Mouse (Mus musculus) midbrain, embryonic 16.5 days (tissue): ENCODE measurements around the gene Lztr1. TPM values are rescaled to one million over a fixed set of nuclear protein-coding genes. Genes with fewer than 3 reads are reported as not detected.
A peak's percentile ranks its signal among the peaks of the same experiment; 100 is the strongest.

Source experiments
- ATAC-seq: fragments of 200-750 bp; cut with Nextera tagmentation; 2 replicates; pipeline ENCODE4 v1.8.0; 2017; ENCODE audit warnings: moderate TSS enrichment
- H3K27ac ChIP-seq: fragments of 300-500 bp; sonication (generic); 2 replicates; pipeline ENCODE4 v1.5.1; 2014; ENCODE audit warnings: mild to moderate bottlenecking, low read length, mixed read lengths
- H3K27me3 ChIP-seq: fragments of 300-500 bp; sonication (generic); 2 replicates; pipeline ENCODE4 v1.6.1; 2014; ENCODE audit warnings: low read depth, low read length, mixed read lengths; ENCODE audit not compliant: control insufficient read depth, insufficient read depth
- H3K36me3 ChIP-seq: fragments of 300-500 bp; sonication (generic); 2 replicates; pipeline ENCODE4 v1.6.1; 2014; ENCODE audit warnings: mild to moderate bottlenecking, low read length, moderate library complexity, mixed read lengths; ENCODE audit not compliant: control insufficient read depth, insufficient read depth
- H3K4me1 ChIP-seq: fragments of 300-500 bp; sonication (generic); 2 replicates; pipeline ENCODE4 v1.6.1; 2014; ENCODE audit warnings: mild to moderate bottlenecking, low read length, mixed read lengths; ENCODE audit not compliant: control insufficient read depth, insufficient read depth
- H3K4me2 ChIP-seq: fragments of 300-500 bp; sonication (generic); 2 replicates; pipeline ENCODE4 v1.6.1; 2014; ENCODE audit warnings: mild to moderate bottlenecking, low read length, mixed read lengths
- H3K4me3 ChIP-seq: fragments of 300-500 bp; sonication (generic); 2 replicates; pipeline ENCODE4 v1.5.1; 2014; ENCODE audit warnings: low read depth, mild to moderate bottlenecking, low read length, moderate library complexity, mixed read lengths
- H3K9ac ChIP-seq: fragments of 300-500 bp; sonication (generic); 2 replicates; pipeline ENCODE4 v1.6.1; 2014; ENCODE audit warnings: low read depth, low read length, mixed read lengths
- H3K9me3 ChIP-seq: fragments of 300-500 bp; sonication (generic); replicated peaks from 2 replicates; pipeline ENCODE4 v1.6.1; 2014; ENCODE audit warnings: mild to moderate bottlenecking, low read length, mixed read lengths; ENCODE audit not compliant: control insufficient read depth, poor library complexity, severe bottlenecking
- WGBS: fragments of 180-500 bp; shearing (Covaris S2); extraction: QIAGEN DNeasy Blood & Tissue Kit; methylation state at CpG from one replicate; pipeline ENCODE4 v1.1.7; 2014; 5-methylcytosine and 5-hydroxymethylcytosine counted together
- polyA plus RNA-seq: library from polyadenylated mRNA; unstranded; fragments of >200 nt; fragmentation: Nextera tagmentation; extraction: Ambion mirVana; gene quantifications from 2 replicates; pipeline ENCODE4 v1.2.1, GENCODE M21; 2015

Lztr1 gene
- polyA plus RNA-seq, 1 experiment from 2014 or later: 151 TPM

- peaks cover 58% of the 10 kb centered on the region for H3K36me3 ChIP-seq
- no peaks in the 10 kb centered on the region for H3K4me1 ChIP-seq
- WGBS: 88% methylated on average over 2 of the region's 2 CpGs
Measured at GRCm38 (mm10) chr16:17518910-17519309, 10.4 kb downstream of the Lztr1 start.

GRCm38 (mm10) chr16:17524156-17524555 lies 15.7 kb downstream of the Lztr1 start:
- ATAC-seq: no peak
- Histone ChIP-seq H3K27me3 (no peaks in the 10 kb centered on the region), H3K36me3 (peaks cover 69% of the 10 kb centered on the region), H3K27ac (no peak overlapping the region), H3K9ac (no peak overlapping the region), H3K4me1 (no peaks in the 10 kb centered on the region), H3K4me3 (no peak overlapping the region), H3K9me3 (no peaks in the 10 kb centered on the region), H3K4me2 (no peak overlapping the region)
- WGBS: 92% methylated on average over 11 of the region's 11 CpGs

More at GRCm38 (mm10) chr16:17518910-17519309, 10.4 kb downstream of the Lztr1 start:
- no peaks in the 10 kb centered on the region for H3K9me3 ChIP-seq
- H3K27ac ChIP-seq: no peak overlapping the region
- no peak overlapping the region for H3K9ac ChIP-seq
- H3K4me3 ChIP-seq: no peak overlapping the region
- no peak for ATAC-seq
- H3K27me3 ChIP-seq: no peaks in the 10 kb centered on the region
- no peak overlapping the region for H3K4me2 ChIP-seq

- H3K27ac ChIP-seq: no peak overlapping the region
- no peak for ATAC-seq
- H3K4me2 ChIP-seq: no peak overlapping the region
- H3K9me3 ChIP-seq: no peaks in the 10 kb centered on the region
- no peak overlapping the region for H3K4me3 ChIP-seq
- H3K36me3 ChIP-seq: peaks cover 63% of the 10 kb centered on the region
- no peaks in the 10 kb centered on the region for H3K27me3 ChIP-seq
- H3K4me1 ChIP-seq: peaks cover 8% of the 10 kb centered on the region
- no peak overlapping the region for H3K9ac ChIP-seq
- WGBS: 93% methylated on average over 3 of the region's 3 CpGs
Measured at GRCm38 (mm10) chr16:17525524-17525923, 17.0 kb downstream of the Lztr1 start.

GRCm38 (mm10) chr16:17526223-17526622 lies 17.7 kb downstream of the Lztr1 start:
- peaks cover 60% of the 10 kb centered on the region for H3K36me3 ChIP-seq
- H3K4me3 ChIP-seq: no peak overlapping the region
- H3K9ac ChIP-seq: no peak overlapping the region
- no peaks in the 10 kb centered on the region for H3K9me3 ChIP-seq
- ATAC-seq: no peak
- no peaks in the 10 kb centered on the region for H3K27me3 ChIP-seq
- peaks cover 8% of the 10 kb centered on the region for H3K4me1 ChIP-seq
- no peak overlapping the region for H3K27ac ChIP-seq
- 91% methylated on average over 6 of the region's 6 CpGs for WGBS
- H3K4me2 ChIP-seq: no peak overlapping the region

- Histone ChIP-seq H3K4me2 (no peak overlapping the region), H3K9me3 (no peaks in the 10 kb centered on the region), H3K9ac (no peak overlapping the region), H3K27ac (no peak overlapping the region), H3K4me3 (no peak overlapping the region), H3K27me3 (no peaks in the 10 kb centered on the region), H3K36me3 (peaks cover 46% of the 10 kb centered on the region), H3K4me1 (peaks cover 14% of the 10 kb centered on the region)
- ATAC-seq: no peak
Measured at GRCm38 (mm10) chr16:17527606-17528005, 19.1 kb downstream of the Lztr1 start.

- WGBS: 85% methylated on average over 13 of the region's 13 CpGs
- peaks cover 14% of the 10 kb centered on the region for H3K4me1 ChIP-seq
- ATAC-seq: no peak
- H3K9me3 ChIP-seq: no peaks in the 10 kb centered on the region
- no peak overlapping the region for H3K27ac ChIP-seq
- no peak overlapping the region for H3K4me2 ChIP-seq
- H3K27me3 ChIP-seq: no peaks in the 10 kb centered on the region
- no peak overlapping the region for H3K9ac ChIP-seq
- H3K36me3 ChIP-seq: peaks cover 40% of the 10 kb centered on the region
- no peak overlapping the region for H3K4me3 ChIP-seq
Measured at GRCm38 (mm10) chr16:17528276-17528675, 19.8 kb downstream of the Lztr1 start.

GRCm38 (mm10) chr16:17529981-17530586 lies 21.6 kb downstream of the Lztr1 start:
- peak; percentile 16; the same call in 1 of the 2 replicates for ATAC-seq
- peak overlapping the region; percentile 96 for H3K4me2 ChIP-seq
- no peaks in the 10 kb centered on the region for H3K27me3 ChIP-seq
- H3K36me3 ChIP-seq: peaks cover 26% of the 10 kb centered on the region
- H3K4me1 ChIP-seq: peaks cover 14% of the 10 kb centered on the region
- H3K9me3 ChIP-seq: no peaks in the 10 kb centered on the region
- peak overlapping the region; percentile 91 for H3K9ac ChIP-seq
- H3K27ac ChIP-seq: peak overlapping the region; percentile 98
- H3K4me3 ChIP-seq: peak overlapping the region; percentile 76
- WGBS: 15% methylated on average over 17 of the region's 17 CpGs

- H3K4me1 ChIP-seq: peaks cover 14% of the 10 kb centered on the region
- ATAC-seq: peak; percentile 96
- peak within 1 kb of the TSS; percentile 91 for H3K9ac ChIP-seq
- WGBS: 0% methylated on average over 67 of the region's 67 CpGs
- peak within 1 kb of the TSS; percentile 98 for H3K27ac ChIP-seq
- H3K4me2 ChIP-seq: peak within 1 kb of the TSS; percentile 96
- peak within 1 kb of the TSS; percentile 76 for H3K4me3 ChIP-seq
- no peaks in the 10 kb centered on the region for H3K9me3 ChIP-seq
- H3K36me3 ChIP-seq: peaks cover 20% of the 10 kb centered on the region
- no peaks in the 10 kb centered on the region for H3K27me3 ChIP-seq
Measured at GRCm38 (mm10) chr16:17530640-17531288, 22.3 kb downstream of the Lztr1 start, which contains the start of gene Thap7. Gene Thap7 (minus strand): TSS chr16:17531136.

GRCm38 (mm10) chr16:17532271-17532670 lies 23.8 kb downstream of the Lztr1 start:
- no peaks in the 10 kb centered on the region for H3K27me3 ChIP-seq
- ATAC-seq: no peak
- H3K9ac ChIP-seq: no peak overlapping the region
- WGBS: 61% methylated on average over 4 of the region's 4 CpGs
- peaks cover 14% of the 10 kb centered on the region for H3K4me1 ChIP-seq
- peaks cover 11% of the 10 kb centered on the region for H3K36me3 ChIP-seq
- H3K9me3 ChIP-seq: no peaks in the 10 kb centered on the region
- H3K27ac ChIP-seq: no peak overlapping the region
- H3K4me3 ChIP-seq: no peak overlapping the region
- no peak overlapping the region for H3K4me2 ChIP-seq
